Mouse (Mus musculus) midbrain, embryonic 10.5 days (tissue): ENCODE data around the gene Lpin1. TPM values are rescaled to one million over a fixed set of nuclear protein-coding genes. Genes with fewer than 3 reads are reported as not detected.

Experiments
- DNase-seq: peaks from one replicate; pipeline ENCODE4 v3.0.0-alpha.2; 2017; ENCODE audit warnings: low spot score
- H3K27ac ChIP-seq: fragments of 300-500 bp; sonication (generic); replicated peaks from 2 replicates; pipeline ENCODE4 v1.5.1; 2016; ENCODE audit warnings: mild to moderate bottlenecking
- H3K27me3 ChIP-seq: fragments of 300-500 bp; sonication (generic); 2 replicates; pipeline ENCODE4 v1.6.1; 2016; ENCODE audit warnings: low read depth, mild to moderate bottlenecking; ENCODE audit not compliant: poor library complexity, severe bottlenecking
- H3K36me3 ChIP-seq: fragments of 300-500 bp; sonication (generic); 2 replicates; pipeline ENCODE4 v1.6.1; 2016; ENCODE audit warnings: mild to moderate bottlenecking, moderate library complexity
- H3K4me1 ChIP-seq: fragments of 300-500 bp; sonication (generic); 2 replicates; pipeline ENCODE4 v1.6.1; 2016
- H3K4me3 ChIP-seq: fragments of 300-500 bp; sonication (generic); 2 replicates; pipeline ENCODE4 v1.5.1; 2016; ENCODE audit warnings: mild to moderate bottlenecking, moderate library complexity
- H3K9me3 ChIP-seq: fragments of 300-500 bp; sonication (generic); replicated peaks from 2 replicates; pipeline ENCODE4 v1.6.1; 2016; ENCODE audit warnings: mild to moderate bottlenecking
- WGBS: fragments of 180-500 bp; shearing (Covaris S2); methylation state at CpG from one replicate; pipeline ENCODE4 v1.1.7; 2016; 5-methylcytosine and 5-hydroxymethylcytosine counted together
- polyA plus RNA-seq: library from polyadenylated mRNA; unstranded; fragments of >200 nt; fragmentation: Nextera tagmentation; extraction: Ambion mirVana; gene quantifications from 2 replicates; pipeline ENCODE4 v1.2.1, GENCODE M21; 2016

The Lpin1 gene
- polyA plus RNA-seq, 1 experiment from 2014 or later = 5.5 TPM

- Histone ChIP-seq H3K27ac (no peak overlapping the region), H3K4me3 (no peak overlapping the region), H3K27me3 (no peaks in the 10 kb centered on the region), H3K36me3 (no peaks in the 10 kb centered on the region), H3K4me1 (peaks cover 7% of the 10 kb centered on the region), H3K9me3 (no peaks in the 10 kb centered on the region)
- WGBS = 77% methylated on average over 12 of the region's 12 CpGs
- no peak for DNase-seq
Observed at GRCm38 (mm10) chr12:16639078-16639771, 28.5 kb upstream of the Lpin1 start.

GRCm38 (mm10) chr12:16635816-16636215 lies 25.1 kb upstream of the Lpin1 start:
- no peaks in the 10 kb centered on the region for H3K36me3 ChIP-seq
- no peaks in the 10 kb centered on the region for H3K4me1 ChIP-seq
- H3K27ac ChIP-seq = no peak overlapping the region
- H3K9me3 ChIP-seq = no peaks in the 10 kb centered on the region
- no peak for DNase-seq
- 78% methylated on average over 6 of the region's 6 CpGs for WGBS
- no peak overlapping the region for H3K4me3 ChIP-seq
- H3K27me3 ChIP-seq = no peaks in the 10 kb centered on the region

GRCm38 (mm10) chr12:16634075-16634813 lies 23.5 kb upstream of the Lpin1 start:
- Histone ChIP-seq H3K9me3 (no peaks in the 10 kb centered on the region), H3K27ac (no peak overlapping the region), H3K27me3 (no peaks in the 10 kb centered on the region), H3K36me3 (no peaks in the 10 kb centered on the region), H3K4me1 (no peaks in the 10 kb centered on the region), H3K4me3 (no peak overlapping the region)
- peak; percentile 67 for DNase-seq
- 60% methylated on average over 14 of the region's 14 CpGs for WGBS

GRCm38 (mm10) chr12:16633235-16633634 lies 22.5 kb upstream of the Lpin1 start:
- Histone ChIP-seq H3K27ac (no peak overlapping the region), H3K27me3 (no peaks in the 10 kb centered on the region), H3K9me3 (no peaks in the 10 kb centered on the region), H3K36me3 (no peaks in the 10 kb centered on the region), H3K4me1 (no peaks in the 10 kb centered on the region), H3K4me3 (no peak overlapping the region)
- DNase-seq = no peak
- WGBS = 93% methylated on average over 6 of the region's 6 CpGs

- 88% methylated on average over 2 of the region's 2 CpGs for WGBS
- Histone ChIP-seq H3K4me1 (no peaks in the 10 kb centered on the region), H3K9me3 (no peaks in the 10 kb centered on the region), H3K27me3 (no peaks in the 10 kb centered on the region), H3K36me3 (no peaks in the 10 kb centered on the region), H3K27ac (no peak overlapping the region), H3K4me3 (no peak overlapping the region)
- no peak for DNase-seq
Observed at GRCm38 (mm10) chr12:16631423-16631822, 20.7 kb upstream of the Lpin1 start.

- WGBS = 93% methylated on average over 1 of the region's 1 CpGs
- no peaks in the 10 kb centered on the region for H3K4me1 ChIP-seq
- no peaks in the 10 kb centered on the region for H3K27me3 ChIP-seq
- no peak overlapping the region for H3K27ac ChIP-seq
- no peak overlapping the region for H3K4me3 ChIP-seq
- DNase-seq = no peak
- H3K36me3 ChIP-seq = no peaks in the 10 kb centered on the region
- no peaks in the 10 kb centered on the region for H3K9me3 ChIP-seq
Observed at GRCm38 (mm10) chr12:16630866-16631185, 20.1 kb upstream of the Lpin1 start.

GRCm38 (mm10) chr12:16630152-16630865 lies 19.5 kb upstream of the Lpin1 start:
- no peaks in the 10 kb centered on the region for H3K4me1 ChIP-seq
- H3K9me3 ChIP-seq = no peaks in the 10 kb centered on the region
- WGBS = 81% methylated on average over 7 of the region's 7 CpGs
- H3K27ac ChIP-seq = no peak overlapping the region
- no peak overlapping the region for H3K4me3 ChIP-seq
- no peaks in the 10 kb centered on the region for H3K36me3 ChIP-seq
- H3K27me3 ChIP-seq = no peaks in the 10 kb centered on the region
- no peak for DNase-seq

GRCm38 (mm10) chr12:16620230-16620629 lies 9.5 kb upstream of the Lpin1 start:
- Histone ChIP-seq H3K27ac (peak overlapping the region; percentile 68; the same call in 1 of the 2 replicates), H3K27me3 (no peaks in the 10 kb centered on the region), H3K4me3 (no peak overlapping the region), H3K4me1 (peaks cover 22% of the 10 kb centered on the region), H3K36me3 (no peaks in the 10 kb centered on the region), H3K9me3 (no peaks in the 10 kb centered on the region)
- DNase-seq = no peak
- 91% methylated on average over 3 of the region's 3 CpGs for WGBS

GRCm38 (mm10) chr12:16619453-16619852 lies 8.7 kb upstream of the Lpin1 start:
- DNase-seq = no peak
- Histone ChIP-seq H3K9me3 (no peaks in the 10 kb centered on the region), H3K4me3 (no peak overlapping the region), H3K27me3 (no peaks in the 10 kb centered on the region), H3K27ac (peak overlapping the region; percentile 70), H3K4me1 (peaks cover 22% of the 10 kb centered on the region), H3K36me3 (no peaks in the 10 kb centered on the region)
- WGBS = 89% methylated on average over 6 of the region's 6 CpGs

- no peak overlapping the region for H3K4me3 ChIP-seq
- DNase-seq = peak; percentile 77
- H3K9me3 ChIP-seq = no peaks in the 10 kb centered on the region
- peaks cover 22% of the 10 kb centered on the region for H3K4me1 ChIP-seq
- WGBS = 32% methylated on average over 12 of the region's 12 CpGs
- peak overlapping the region; percentile 70 for H3K27ac ChIP-seq
- no peaks in the 10 kb centered on the region for H3K36me3 ChIP-seq
- no peaks in the 10 kb centered on the region for H3K27me3 ChIP-seq
Observed at GRCm38 (mm10) chr12:16618512-16619274, 7.9 kb upstream of the Lpin1 start.

- DNase-seq = no peak
- 84% methylated on average over 2 of the region's 2 CpGs for WGBS
Observed at GRCm38 (mm10) chr12:16615738-16616137, 5.0 kb upstream of the Lpin1 start.

GRCm38 (mm10) chr12:16614556-16614955 lies 3.8 kb upstream of the Lpin1 start:
- Histone ChIP-seq H3K36me3 (no peaks in the 10 kb centered on the region), H3K9me3 (0 out of 2 replicates have a peak, but pooled peaks cover 6% of the 10 kb centered on the region), H3K4me1 (peaks cover 16% of the 10 kb centered on the region), H3K27me3 (no peaks in the 10 kb centered on the region), H3K27ac (no peak overlapping the region), H3K4me3 (no peak overlapping the region)
- no peak for DNase-seq
- 78% methylated on average over 3 of the region's 3 CpGs for WGBS

More at GRCm38 (mm10) chr12:16615738-16616137, 5.0 kb upstream of the Lpin1 start:
- Histone ChIP-seq H3K4me1 (peaks cover 22% of the 10 kb centered on the region), H3K36me3 (no peaks in the 10 kb centered on the region), H3K27ac (no peak overlapping the region), H3K4me3 (no peak overlapping the region), H3K9me3 (no peaks in the 10 kb centered on the region), H3K27me3 (no peaks in the 10 kb centered on the region)
